Mouse (Mus musculus): ENCODE measurements around the gene Tdp1. TPM values are rescaled to one million over a fixed set of nuclear protein-coding genes. Genes with fewer than 3 reads are reported as not detected.
A peak's percentile ranks its signal among the peaks of the same experiment; 100 is the strongest.

Gene Tdp1
- polyA plus RNA-seq, 1 experiment from 2014 or later = 64.8 TPM

DNA sequence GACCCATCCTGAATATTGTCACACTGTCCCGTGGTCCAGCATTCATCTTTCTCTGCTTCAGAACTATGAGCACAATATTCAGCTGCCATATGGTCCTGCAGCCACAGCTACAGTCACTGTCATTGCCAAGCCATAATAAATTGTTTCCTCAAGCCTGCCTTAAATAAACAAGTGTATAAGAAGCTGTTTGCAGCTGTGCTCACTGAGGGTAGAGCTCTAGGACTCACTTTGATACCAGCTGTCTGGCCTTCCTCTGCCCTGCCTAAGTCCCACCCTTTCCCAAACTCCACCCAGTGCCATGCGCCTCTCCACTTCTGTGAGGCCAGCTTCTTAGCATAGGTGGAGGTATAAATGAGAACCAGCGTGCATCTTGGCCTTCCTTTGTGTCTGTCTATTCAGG, 49.3 kb downstream of the Tdp1 start:
- DNase-seq (ENCODE audit: low spot score) (no peak), ATAC-seq (replicated peaks; ENCODE audit: low FRiP score) (no peak)
- no peak overlapping the region for H3K4me3 ChIP-seq (ENCODE audit: low read depth, low read length)
- H3K36me3 ChIP-seq (ENCODE audit: control insufficient read depth, insufficient read depth, low read length) = peaks cover 4% of the 10 kb centered on the region; the same call in 1 of the 2 replicates
- 83% methylated on average over 3 of the region's 3 CpGs for WGBS
- no peaks in the 10 kb centered on the region for H3K27me3 ChIP-seq (replicated peaks; ENCODE audit: control insufficient read depth, insufficient read depth, low read length)
- H3K27ac ChIP-seq (ENCODE audit: low read depth, low read length) = no peak overlapping the region
- no peak overlapping the region for H3K4me2 ChIP-seq
- H3K9ac ChIP-seq (ENCODE audit: low read depth, low read length) = no peak overlapping the region
- H3K4me1 ChIP-seq (replicated peaks; ENCODE audit: control insufficient read depth, insufficient read depth, low read length) = no peaks in the 10 kb centered on the region
- no peaks in the 10 kb centered on the region for H3K9me3 ChIP-seq (ENCODE audit: control insufficient read depth, low read length)

DNA sequence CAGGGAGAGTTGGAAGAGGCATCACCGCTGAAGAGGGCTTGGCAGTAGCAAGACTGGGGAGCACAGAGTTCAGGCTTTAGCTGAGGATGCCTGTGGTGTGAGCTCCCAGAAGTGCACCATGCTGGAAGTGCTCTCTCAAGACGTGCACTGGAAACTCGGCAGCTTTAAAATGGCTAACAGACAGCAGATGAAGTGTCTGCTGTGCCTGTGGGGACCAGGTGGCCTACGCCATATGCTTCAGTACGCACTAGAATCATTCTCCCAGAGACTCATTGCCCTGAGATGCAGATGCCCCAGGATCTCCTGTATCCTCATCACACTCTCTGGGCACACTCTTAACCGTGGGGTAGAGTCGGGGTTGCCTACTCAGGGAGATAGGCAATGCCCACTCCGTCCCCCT, 51.1 kb downstream of the Tdp1 start:
- H3K4me1 ChIP-seq (replicated peaks; ENCODE audit: control insufficient read depth, insufficient read depth, low read length) = no peaks in the 10 kb centered on the region
- WGBS = 89% methylated on average over 8 of the region's 8 CpGs
- no peak overlapping the region for H3K4me2 ChIP-seq
- H3K27ac ChIP-seq (ENCODE audit: low read depth, low read length) = no peak overlapping the region
- DNase-seq (ENCODE audit: low spot score) = no peak
- no peak for ATAC-seq (replicated peaks; ENCODE audit: low FRiP score)
- H3K36me3 ChIP-seq (ENCODE audit: control insufficient read depth, insufficient read depth, low read length) = peaks cover 4% of the 10 kb centered on the region; the same call in 1 of the 2 replicates
- no peak overlapping the region for H3K4me3 ChIP-seq (ENCODE audit: low read depth, low read length)
- H3K9me3 ChIP-seq (ENCODE audit: control insufficient read depth, low read length) = no peaks in the 10 kb centered on the region
- H3K9ac ChIP-seq (ENCODE audit: low read depth, low read length) = no peak overlapping the region
- H3K27me3 ChIP-seq (replicated peaks; ENCODE audit: control insufficient read depth, insufficient read depth, low read length) = no peaks in the 10 kb centered on the region

DNA sequence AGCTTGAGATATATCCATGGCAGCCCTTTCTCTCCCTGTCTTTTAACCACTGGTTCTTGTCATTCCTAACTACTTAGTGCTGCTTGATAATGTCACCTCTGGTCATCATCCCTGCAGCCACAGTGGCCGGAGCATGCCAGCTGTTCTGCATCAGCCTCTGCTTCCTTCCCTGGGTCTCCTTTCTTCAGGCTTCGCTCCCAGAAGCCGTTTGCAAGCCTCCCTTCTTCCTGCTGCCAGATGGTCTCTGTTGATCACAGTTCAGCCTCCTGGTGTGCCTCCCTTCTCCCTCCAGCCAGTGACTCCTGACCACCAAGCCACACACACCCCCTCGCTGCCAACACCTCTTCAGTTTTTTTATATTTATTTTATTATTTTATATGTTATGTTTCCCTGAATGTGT, 54.2 kb downstream of the Tdp1 start:
- Histone ChIP-seq H3K4me1 (replicated peaks; ENCODE audit: control insufficient read depth, insufficient read depth, low read length) (no peaks in the 10 kb centered on the region), H3K27me3 (replicated peaks; ENCODE audit: control insufficient read depth, insufficient read depth, low read length) (no peaks in the 10 kb centered on the region), H3K27ac (ENCODE audit: low read depth, low read length) (no peak overlapping the region), H3K9ac (ENCODE audit: low read depth, low read length) (no peak overlapping the region), H3K9me3 (ENCODE audit: control insufficient read depth, low read length) (no peaks in the 10 kb centered on the region), H3K4me2 (no peak overlapping the region), H3K36me3 (ENCODE audit: control insufficient read depth, insufficient read depth, low read length) (peaks cover 4% of the 10 kb centered on the region; the same call in 1 of the 2 replicates), H3K4me3 (ENCODE audit: low read depth, low read length) (no peak overlapping the region)
- DNase-seq (ENCODE audit: low spot score) = no peak
- no peak for ATAC-seq (replicated peaks; ENCODE audit: low FRiP score)
- 65% methylated on average over 4 of the region's 4 CpGs for WGBS

DNA sequence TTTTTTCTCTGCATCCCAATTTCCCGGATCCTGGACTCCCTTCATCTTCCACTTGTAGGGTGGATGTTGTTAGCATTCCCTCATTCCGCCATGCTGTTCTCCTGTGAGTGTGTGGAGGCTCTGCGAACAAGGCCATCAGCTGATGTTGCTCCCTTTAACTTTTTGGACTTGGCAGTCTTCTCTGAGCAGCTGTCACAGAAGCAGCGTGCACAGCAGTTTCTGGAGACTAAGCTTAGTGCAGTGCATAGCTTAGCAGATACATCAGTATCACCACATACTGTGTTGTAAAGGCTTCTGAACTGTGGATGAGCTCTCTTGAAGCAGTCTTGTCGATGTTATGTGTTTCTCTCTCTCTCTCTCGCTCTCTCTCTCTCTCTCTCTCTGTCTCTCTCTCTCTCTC, 54.9 kb downstream of the Tdp1 start:
- peaks cover 4% of the 10 kb centered on the region; the same call in 1 of the 2 replicates for H3K36me3 ChIP-seq (ENCODE audit: control insufficient read depth, insufficient read depth, low read length)
- H3K9ac ChIP-seq (ENCODE audit: low read depth, low read length) = no peak overlapping the region
- 88% methylated on average over 6 of the region's 6 CpGs for WGBS
- H3K27me3 ChIP-seq (replicated peaks; ENCODE audit: control insufficient read depth, insufficient read depth, low read length) = no peaks in the 10 kb centered on the region
- H3K4me1 ChIP-seq (replicated peaks; ENCODE audit: control insufficient read depth, insufficient read depth, low read length) = no peaks in the 10 kb centered on the region
- H3K4me3 ChIP-seq (ENCODE audit: low read depth, low read length) = no peak overlapping the region
- no peak overlapping the region for H3K27ac ChIP-seq (ENCODE audit: low read depth, low read length)
- no peaks in the 10 kb centered on the region for H3K9me3 ChIP-seq (ENCODE audit: control insufficient read depth, low read length)
- no peak overlapping the region for H3K4me2 ChIP-seq
- DNase-seq (ENCODE audit: low spot score) (no peak), ATAC-seq (replicated peaks; ENCODE audit: low FRiP score) (no peak)

DNA sequence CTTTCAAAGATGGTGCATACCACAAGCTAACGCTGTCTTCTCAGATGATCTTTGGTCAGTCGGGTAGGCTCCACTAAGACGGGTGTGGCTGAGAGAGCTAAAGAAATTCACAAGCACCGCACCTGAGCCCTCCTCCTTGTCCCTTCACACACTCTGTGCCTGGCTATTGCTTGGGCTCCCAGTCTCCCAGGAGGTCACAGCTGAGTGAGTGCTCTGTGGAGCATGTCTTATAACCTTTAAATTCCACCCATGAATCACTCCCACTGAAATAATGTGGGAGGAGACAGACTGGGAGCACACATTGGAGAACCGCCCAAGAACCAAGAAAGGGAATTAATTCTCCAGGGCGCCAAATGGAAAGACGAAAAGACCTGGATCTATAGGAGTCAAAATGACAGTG, 56.4 kb downstream of the Tdp1 start:
- Histone ChIP-seq H3K4me1 (replicated peaks; ENCODE audit: control insufficient read depth, insufficient read depth, low read length) (no peaks in the 10 kb centered on the region), H3K27ac (ENCODE audit: low read depth, low read length) (no peak overlapping the region), H3K4me3 (ENCODE audit: low read depth, low read length) (no peak overlapping the region), H3K9ac (ENCODE audit: low read depth, low read length) (no peak overlapping the region), H3K27me3 (replicated peaks; ENCODE audit: control insufficient read depth, insufficient read depth, low read length) (no peaks in the 10 kb centered on the region), H3K9me3 (ENCODE audit: control insufficient read depth, low read length) (no peaks in the 10 kb centered on the region), H3K4me2 (no peak overlapping the region), H3K36me3 (ENCODE audit: control insufficient read depth, insufficient read depth, low read length) (peaks cover 4% of the 10 kb centered on the region; the same call in 1 of the 2 replicates)
- WGBS = 90% methylated on average over 7 of the region's 7 CpGs
- DNase-seq (ENCODE audit: low spot score) (no peak), ATAC-seq (replicated peaks; ENCODE audit: low FRiP score) (no peak)

DNA sequence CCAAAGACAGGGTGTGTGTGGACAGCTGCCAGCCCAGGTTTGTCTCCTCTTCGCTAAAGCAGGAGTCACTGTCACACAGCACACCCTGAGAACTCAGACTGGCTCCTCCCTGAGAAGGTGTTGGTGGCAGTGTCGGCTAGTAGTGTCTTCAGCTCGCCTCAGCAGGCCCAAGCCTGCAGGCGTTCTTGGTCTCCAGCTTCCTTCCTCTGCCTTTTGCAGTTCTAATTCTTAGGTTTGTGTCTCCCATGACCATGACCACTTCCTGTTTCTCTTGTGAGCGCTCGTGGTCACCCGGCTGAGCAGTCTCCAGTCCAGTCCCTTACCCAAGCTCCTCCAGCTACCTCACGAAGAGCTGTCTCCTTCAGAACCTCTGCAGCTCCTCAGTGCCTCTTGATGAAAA, 58.1 kb downstream of the Tdp1 start:
- DNase-seq (ENCODE audit: low spot score) (no peak), ATAC-seq (replicated peaks; ENCODE audit: low FRiP score) (no peak)
- Histone ChIP-seq H3K36me3 (ENCODE audit: control insufficient read depth, insufficient read depth, low read length) (no peaks in the 10 kb centered on the region), H3K4me1 (replicated peaks; ENCODE audit: control insufficient read depth, insufficient read depth, low read length) (no peaks in the 10 kb centered on the region), H3K9ac (ENCODE audit: low read depth, low read length) (no peak overlapping the region), H3K27ac (ENCODE audit: low read depth, low read length) (no peak overlapping the region), H3K4me3 (ENCODE audit: low read depth, low read length) (no peak overlapping the region), H3K4me2 (no peak overlapping the region), H3K27me3 (replicated peaks; ENCODE audit: control insufficient read depth, insufficient read depth, low read length) (no peaks in the 10 kb centered on the region), H3K9me3 (ENCODE audit: control insufficient read depth, low read length) (no peaks in the 10 kb centered on the region)
- WGBS = 56% methylated on average over 8 of the region's 8 CpGs

DNA sequence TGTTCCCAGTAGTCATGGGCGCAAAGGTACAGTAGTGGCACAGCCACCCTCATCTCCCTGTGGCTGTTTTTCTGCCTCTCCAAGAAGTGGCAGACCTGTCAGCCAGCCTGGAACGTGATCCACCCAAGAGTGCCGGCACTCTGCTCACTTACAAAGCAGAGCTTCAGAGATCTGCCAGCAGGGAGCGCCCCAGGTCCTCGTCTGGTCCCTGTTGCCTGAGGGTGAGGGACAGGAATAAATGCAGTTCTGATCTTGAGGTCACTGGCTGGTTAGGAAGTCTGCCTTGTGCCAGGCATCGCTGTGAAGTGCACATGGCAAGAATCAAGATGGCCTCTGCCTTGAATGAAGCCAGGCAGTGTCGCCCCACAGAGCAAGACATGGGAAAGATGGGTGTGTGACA, 68.6 kb downstream of the Tdp1 start:
- H3K4me1 ChIP-seq (replicated peaks; ENCODE audit: control insufficient read depth, insufficient read depth, low read length) = no peaks in the 10 kb centered on the region
- peaks cover 2% of the 10 kb centered on the region; the same call in 1 of the 2 replicates for H3K36me3 ChIP-seq (ENCODE audit: control insufficient read depth, insufficient read depth, low read length)
- H3K27ac ChIP-seq (ENCODE audit: low read depth, low read length) = no peak overlapping the region
- no peaks in the 10 kb centered on the region for H3K27me3 ChIP-seq (replicated peaks; ENCODE audit: control insufficient read depth, insufficient read depth, low read length)
- H3K4me2 ChIP-seq = no peak overlapping the region
- WGBS = 68% methylated on average over 7 of the region's 7 CpGs
- no peak overlapping the region for H3K4me3 ChIP-seq (ENCODE audit: low read depth, low read length)
- H3K9ac ChIP-seq (ENCODE audit: low read depth, low read length) = no peak overlapping the region
- H3K9me3 ChIP-seq (ENCODE audit: control insufficient read depth, low read length) = no peaks in the 10 kb centered on the region
- ATAC-seq (replicated peaks; ENCODE audit: low FRiP score) = 0 out of 2 replicates have a peak, but pooled peaks have one; percentile 18
- no peak for DNase-seq (ENCODE audit: low spot score)

DNA sequence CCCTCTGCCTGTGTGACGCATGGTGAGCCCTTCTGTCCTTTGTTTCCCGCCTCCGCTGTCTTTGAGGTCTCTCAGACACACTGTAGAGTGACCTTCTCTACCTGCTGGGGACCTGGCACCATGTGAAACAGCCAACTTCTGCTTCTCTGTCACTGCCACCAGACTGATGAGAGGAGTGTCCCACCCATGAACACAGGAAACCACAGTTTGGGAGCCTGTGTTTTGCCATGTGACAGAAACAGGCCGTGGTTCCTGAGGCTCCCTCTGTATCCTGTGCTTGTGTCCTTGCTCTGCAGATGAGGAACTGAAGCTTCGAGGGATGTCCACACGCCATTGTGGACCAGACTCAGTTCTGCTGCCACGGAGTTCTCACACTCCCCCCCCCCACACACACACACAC, 72.1 kb downstream of the Tdp1 start:
- no peaks in the 10 kb centered on the region for H3K9me3 ChIP-seq (ENCODE audit: control insufficient read depth, low read length)
- no peak for DNase-seq (ENCODE audit: low spot score)

More for the DNA sequence above, 72.1 kb downstream of the Tdp1 start:
- H3K4me1 ChIP-seq (replicated peaks; ENCODE audit: control insufficient read depth, insufficient read depth, low read length) = peaks cover 4% of the 10 kb centered on the region; the same call in 1 of the 2 replicates
- H3K9ac ChIP-seq (ENCODE audit: low read depth, low read length) = no peak overlapping the region
- H3K4me3 ChIP-seq (ENCODE audit: low read depth, low read length) = no peak overlapping the region
- no peak overlapping the region for H3K4me2 ChIP-seq
- H3K36me3 ChIP-seq (ENCODE audit: control insufficient read depth, insufficient read depth, low read length) = 0 out of 2 replicates have a peak, but pooled peaks cover 2% of the 10 kb centered on the region
- H3K27me3 ChIP-seq (replicated peaks; ENCODE audit: control insufficient read depth, insufficient read depth, low read length) = no peaks in the 10 kb centered on the region
- 57% methylated on average over 7 of the region's 7 CpGs for WGBS
- no peak overlapping the region for H3K27ac ChIP-seq (ENCODE audit: low read depth, low read length)
- no peak for ATAC-seq (replicated peaks; ENCODE audit: low FRiP score)
